Comparison of ENCODE assay signal across 8 mouse cellular contexts in genomic region chr16:52451786-52452476, GRCm38 (mm10). TPM values are rescaled to one million over a fixed set of nuclear protein-coding genes. Genes with fewer than 3 reads are reported as not detected.
DNase-seq lines count a peak whose midpoint lies in the region; ATAC-seq and TF ChIP-seq lines count a peak whose summit lies in the region.

No protein-coding gene starts in this region.

- no peak overlapping the region; the same call in 1 of the 2 replicates for H3K9ac ChIP-seq in ES-E14 (ENCODE audit: insufficient read depth, low read depth, low read length, poor library complexity, severe bottlenecking)
- peak overlapping the region; percentile 69 for H3K9ac ChIP-seq in embryonic facial prominence, embryonic 14.5 days (ENCODE audit: low read depth, low read length)
- H3K9ac ChIP-seq in liver, embryonic 16.5 days (ENCODE audit: low read depth, low read length) = peak overlapping the region; percentile 61

- no peaks in the 10 kb centered on the region for H3K36me3 ChIP-seq in ES-E14 (ENCODE audit: control insufficient read depth, insufficient read depth, low read length, poor library complexity, severe bottlenecking)
- no peaks in the 10 kb centered on the region for H3K36me3 ChIP-seq in embryonic facial prominence, embryonic 14.5 days (ENCODE audit: control insufficient read depth, insufficient read depth, low read length)
- no peaks in the 10 kb centered on the region for H3K36me3 ChIP-seq in liver, embryonic 16.5 days (ENCODE audit: control insufficient read depth, insufficient read depth)

- under 1% methylated on average over 18 of the region's 23 CpGs for WGBS in embryonic facial prominence, embryonic 14.5 days
- under 1% methylated on average over 23 of the region's 23 CpGs for WGBS in liver, embryonic 16.5 days (ENCODE audit: insufficient replicate concordance)

- no peaks in the 10 kb centered on the region for H3K9me3 ChIP-seq in ES-E14 (ENCODE audit: control insufficient read depth, insufficient read depth, low read depth, low read length)
- no peaks in the 10 kb centered on the region for H3K9me3 ChIP-seq in embryonic facial prominence, embryonic 14.5 days (ENCODE audit: control insufficient read depth, low read length)
- no peaks in the 10 kb centered on the region for H3K9me3 ChIP-seq in liver, embryonic 16.5 days (replicated peaks; ENCODE audit: control insufficient read depth, low read length)

- no peak for DNase-seq in layer of hippocampus, adult 2 months (ENCODE audit: low spot score in 2 of 2)
- no peak for DNase-seq in layer of hippocampus, adult 9-10 months (ENCODE audit: low spot score)
- DNase-seq in ES-E14 (ENCODE audit: low read depth, low spot score) = no peak
- peak; percentile 34 for DNase-seq in embryonic facial prominence, embryonic 14.5 days (ENCODE audit: low spot score)
- peak; percentile 71 for DNase-seq in induced T-regulatory cell, adult 2 months (ENCODE audit: low read depth)
- peak; percentile 43 for DNase-seq in retina, postnatal 1 day
- DNase-seq in frontal cortex, postnatal 36 days (ENCODE audit: low spot score in 2 of 2) = no peak

- H3K4me1 ChIP-seq in ES-E14 (ENCODE audit: control insufficient read depth in 2 of 2, insufficient read depth in 2 of 2, low read length in 2 of 2, poor library complexity in 1 of 2) = peaks cover 2 to 6% of the 10 kb centered on the region in 2 experiments; a peak in 1 of 4 replicates
- H3K4me1 ChIP-seq in embryonic facial prominence, embryonic 14.5 days (ENCODE audit: control insufficient read depth, insufficient read depth, low read length) = no peaks in the 10 kb centered on the region
- H3K4me1 ChIP-seq in liver, embryonic 16.5 days (ENCODE audit: control insufficient read depth, low read depth, low read length) = no peaks in the 10 kb centered on the region

- H3K4me3 ChIP-seq in layer of hippocampus, adult 2 months = peak overlapping the region; percentile 79
- peak overlapping the region; percentile 40 to 62 for H3K4me3 ChIP-seq in ES-E14 (ENCODE audit: insufficient read depth in 1 of 2, low read depth in 1 of 2, low read length in 2 of 2, poor library complexity in 1 of 2, severe bottlenecking in 1 of 2)
- peak overlapping the region; percentile 67 for H3K4me3 ChIP-seq in embryonic facial prominence, embryonic 14.5 days (ENCODE audit: low read depth, low read length)
- peak overlapping the region; percentile 60 for H3K4me3 ChIP-seq in liver, embryonic 16.5 days (ENCODE audit: low read depth, low read length)

- peak overlapping the region; percentile 91 for H3K27ac ChIP-seq in layer of hippocampus, adult 2 months
- H3K27ac ChIP-seq in ES-E14 (ENCODE audit: insufficient read depth, low read depth, low read length, poor library complexity, severe bottlenecking) = no peak overlapping the region
- H3K27ac ChIP-seq in embryonic facial prominence, embryonic 14.5 days (replicated peaks; ENCODE audit: low read depth, low read length) = 0 out of 2 replicates have a peak overlapping the region, but pooled peaks have one; percentile 13
- H3K27ac ChIP-seq in liver, embryonic 16.5 days (ENCODE audit: low read length) = peak overlapping the region; percentile 34

- peak overlapping the region; percentile 61 for H3K4me2 ChIP-seq in embryonic facial prominence, embryonic 14.5 days (ENCODE audit: low read depth, low read length)
- peak overlapping the region; percentile 63 for H3K4me2 ChIP-seq in liver, embryonic 16.5 days (ENCODE audit: low read depth, low read length)

- no peak for TF ChIP-seq CTCF in layer of hippocampus, adult 2 months (conservative IDR thresholded peaks at IDR 0.05)

- H3K27me3 ChIP-seq in embryonic facial prominence, embryonic 14.5 days (replicated peaks; ENCODE audit: control insufficient read depth, insufficient read depth, low read length) = no peaks in the 10 kb centered on the region
- H3K27me3 ChIP-seq in liver, embryonic 16.5 days (ENCODE audit: control insufficient read depth, insufficient read depth, low read depth, low read length) = peaks cover 25% of the 10 kb centered on the region

- in situ Hi-C loops in ES-E14 (cut with MboI; ENCODE audit: low sequenced_read_pairs in 2 of 2, unreplicated experiment in 2 of 2) = no loop called here

- no peak for ATAC-seq in embryonic facial prominence, embryonic 14.5 days (ENCODE audit: low read depth)
- no peak for ATAC-seq in liver, embryonic 16.5 days (ENCODE audit: low read depth)

TF ChIP-seq in ES-E14, 5 proteins besides CTCF, POLR2A, EP300 and RAD21:
- TF ChIP-seq ZNF384 (IDR thresholded peaks at IDR 0.05; ENCODE audit: low read depth, low read length) (no peak), MAFK (IDR thresholded peaks at IDR 0.05; ENCODE audit: insufficient read depth, low read depth, low read length) (no peak), CHD2 (IDR thresholded peaks at IDR 0.05; ENCODE audit: low read depth, low read length) (no peak), HCFC1 (IDR thresholded peaks at IDR 0.05; ENCODE audit: borderline replicate concordance, insufficient read depth, low read length) (no peak), ZC3H11A (IDR thresholded peaks at IDR 0.05; ENCODE audit: borderline replicate concordance, low read depth, low read length) (no peak)

RNA-seq across cellular contexts. Expression of gene Alcam, which starts 1.9 kb away (rescaled TPM):
- 100 to 1,000 TPM; 113 to 116 TPM for total RNA-seq in layer of hippocampus, adult 2 months (2021)
- total RNA-seq in ES-E14 (2012; rRNA removed) = 1.8 and 8.1 TPM in 2 replicates
- 63.7 and 73.5 TPM in 2 replicates for polyA plus RNA-seq in embryonic facial prominence, embryonic 14.5 days (2014; fragmentation: Nextera tagmentation; extraction: Ambion mirVana)
- polyA plus RNA-seq in liver, embryonic 16.5 days (2015; fragmentation: Nextera tagmentation; extraction: Ambion mirVana) = 8.6 and 9.8 TPM in 2 replicates

Comparison
In these comparisons a context has a peak if more than half of its experiments do, and no peak if none do; other contexts are left out.
1. DNase-seq: peak in embryonic facial prominence, embryonic 14.5 days (single experiment), induced T-regulatory cell, adult 2 months (single experiment) and retina, postnatal 1 day (single experiment); none in layer of hippocampus, adult 2 months (0 of 2), layer of hippocampus, adult 9-10 months (single experiment), ES-E14 (single experiment) and frontal cortex, postnatal 36 days (0 of 2).
2. RNA of gene Alcam, which starts 1.9 kb away (total RNA-seq): 113 to 116 TPM in layer of hippocampus, adult 2 months; 1.8 to 8.1 TPM in ES-E14; every median in the first group is over 10 times any median in the second.
3. Peak in every context shown above with its lines, with median percentiles within 50 percentile points of each other: H3K4me3 ChIP-seq.